Mouse (Mus musculus) C2C12 (cell line): Measurements from ENCODE around the gene Pcnx2. TPM values are rescaled to one million over a fixed set of nuclear protein-coding genes. Genes with fewer than 3 reads are reported as not detected.

Experiments
- H3K27me3 ChIP-seq: one replicate; pipeline ENCODE4 v1.6.1; 2011; ENCODE audit not compliant: control insufficient read depth, insufficient read depth, insufficient read length
- H3K36me3 ChIP-seq: one replicate; pipeline ENCODE4 v1.6.1; 2011; ENCODE audit not compliant: control insufficient read depth, insufficient read depth
- H3K4me3 ChIP-seq: one replicate; pipeline ENCODE4 v1.5.1; 2011; ENCODE audit warnings: mild to moderate bottlenecking, control low read depth; ENCODE audit not compliant: poor library complexity, insufficient read depth, severe bottlenecking
- H3K79me2 ChIP-seq: one replicate; pipeline ENCODE4 v1.6.1; 2011; ENCODE audit not compliant: control insufficient read depth, insufficient read depth
- H3K79me3 ChIP-seq: one replicate; pipeline ENCODE4 v1.6.1; 2011; ENCODE audit warnings: low read depth, control low read depth
- H3ac ChIP-seq: one replicate; pipeline ENCODE3; 2011; ENCODE audit warnings: low read depth; ENCODE audit not compliant: control insufficient read depth, insufficient read length
- CEBPB ChIP-seq: IDR thresholded peaks from one replicate; pipeline ENCODE4 v1.6.1; 2011; ENCODE audit warnings: low read depth, mild to moderate bottlenecking, control low read depth, moderate library complexity
- CTCF ChIP-seq: IDR thresholded peaks from one replicate; pipeline ENCODE4 v1.5.1; 2011; ENCODE audit not compliant: control insufficient read depth, insufficient read depth, insufficient read length
- FOSL1 ChIP-seq: IDR thresholded peaks from one replicate; pipeline ENCODE4 v1.8.0; 2011; ENCODE audit warnings: mild to moderate bottlenecking, low read length; ENCODE audit not compliant: poor library complexity, insufficient read depth, severe bottlenecking
- MAX ChIP-seq: IDR thresholded peaks from one replicate; pipeline ENCODE4 v1.6.1; 2011; ENCODE audit warnings: mild to moderate bottlenecking, control low read depth
- MYOD1 ChIP-seq: IDR thresholded peaks from one replicate; pipeline ENCODE4 v1.6.1; 2011; ENCODE audit warnings: low read depth; ENCODE audit not compliant: control insufficient read depth, insufficient read length
- MYOG ChIP-seq: IDR thresholded peaks from one replicate; pipeline ENCODE4 v1.6.1; 2011; ENCODE audit not compliant: control insufficient read depth, insufficient read length; ENCODE audit errors: extremely low read depth
- USF1 ChIP-seq: IDR thresholded peaks from one replicate; pipeline ENCODE4 v1.6.1; 2011; ENCODE audit warnings: low read depth, mild to moderate bottlenecking, control low read depth, moderate library complexity
- polyA plus RNA-seq: library from polyadenylated mRNA; unstranded; fragments of >200 nt; fragmentation: generic; extraction: Trizol; gene quantifications from one replicate; pipeline ENCODE4 v1.2.1, GENCODE M21; 2012; ENCODE audit warnings: missing spikeins

The Pcnx2 gene
- polyA plus RNA-seq, 1 experiment = not detected

DNA sequence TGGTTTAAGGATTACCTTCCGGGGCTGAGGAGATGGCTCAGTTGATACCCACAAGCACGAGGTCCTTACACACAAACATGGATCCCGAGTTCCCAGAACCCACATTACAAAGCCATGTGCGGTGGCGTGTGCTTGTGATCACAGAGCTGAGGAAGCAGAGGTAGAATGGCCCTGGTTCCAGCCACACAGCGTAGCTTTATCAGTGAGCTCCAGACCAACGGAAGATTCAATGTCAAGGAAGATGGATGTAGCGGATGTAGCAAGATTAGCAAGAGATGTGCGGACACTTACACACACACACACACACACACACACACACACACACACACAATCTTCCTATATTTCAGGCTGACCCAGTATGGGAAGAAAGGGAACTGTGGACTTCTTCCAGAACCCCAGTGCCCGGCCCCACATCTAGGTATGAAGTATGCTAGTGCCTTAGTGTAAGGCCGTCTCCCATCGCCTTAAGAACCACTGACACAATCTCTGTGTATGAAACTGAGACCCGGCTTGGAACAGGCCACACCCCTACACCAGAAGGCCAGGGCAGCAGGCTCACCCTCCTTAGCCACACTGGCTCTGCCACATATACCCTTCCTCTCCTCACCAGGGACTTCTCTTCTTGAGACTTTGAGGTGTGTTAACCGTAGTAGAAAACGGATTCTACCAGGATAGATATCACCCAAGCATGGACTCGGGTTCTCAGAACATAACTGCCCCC, 134.9 kb downstream of the Pcnx2 start:
- Histone ChIP-seq H3K27me3 (no peaks in the 10 kb centered on the region), H3ac (no peak overlapping the region), H3K79me2 (no peaks in the 10 kb centered on the region), H3K36me3 (no peaks in the 10 kb centered on the region), H3K79me3 (no peaks in the 10 kb centered on the region), H3K4me3 (no peak overlapping the region)
- TF ChIP-seq MYOG = no peak
- TF ChIP-seq USF1 = no peak
- TF ChIP-seq CTCF = no peak
- no peak for TF ChIP-seq MAX

DNA sequence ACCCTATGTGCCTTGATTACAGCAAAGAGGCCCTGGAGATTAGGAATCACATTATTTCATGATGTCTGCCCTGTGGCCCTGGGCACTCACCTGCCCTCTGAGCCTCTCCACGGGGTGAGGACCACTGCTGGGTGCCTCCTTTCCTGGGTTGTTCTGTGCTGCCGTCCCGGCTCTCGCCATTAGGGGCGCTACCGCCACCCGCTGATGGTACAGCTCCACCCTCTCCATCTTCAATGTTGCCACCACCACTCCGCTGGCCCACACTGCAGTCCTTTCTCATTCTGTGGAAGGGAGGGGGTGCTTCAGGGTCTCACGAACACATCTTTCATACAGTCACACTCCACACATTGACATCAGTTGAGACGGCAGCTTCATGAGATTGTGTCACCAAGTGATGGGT, 139.1 kb downstream of the Pcnx2 start:
- H3K79me3 ChIP-seq = no peaks in the 10 kb centered on the region
- no peaks in the 10 kb centered on the region for H3K79me2 ChIP-seq
- no peaks in the 10 kb centered on the region for H3K27me3 ChIP-seq
- H3ac ChIP-seq = no peak overlapping the region
- H3K4me3 ChIP-seq = no peak overlapping the region
- H3K36me3 ChIP-seq = no peaks in the 10 kb centered on the region
- TF ChIP-seq CTCF (peak; percentile 24), MAX (no peak)

DNA sequence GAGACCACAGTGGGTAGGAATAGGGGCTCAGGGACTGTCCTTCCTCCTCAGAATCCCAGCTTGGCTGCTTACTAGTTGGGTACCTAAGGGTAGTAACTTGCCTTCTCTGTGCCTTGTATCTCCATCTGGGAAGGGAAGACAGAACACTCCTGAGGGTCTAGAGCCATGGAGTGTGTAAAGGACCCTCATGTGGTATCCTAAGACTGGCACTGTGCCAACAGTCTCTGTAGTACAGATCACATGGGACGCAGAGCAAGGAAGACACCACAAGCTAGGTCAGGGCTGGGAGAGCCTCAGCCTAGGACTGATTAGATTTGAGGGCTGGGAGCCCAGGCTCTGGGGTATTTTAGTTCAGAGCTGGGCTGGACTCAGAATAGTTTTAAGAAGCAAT, 141.0 kb downstream of the Pcnx2 start:
- no peak overlapping the region for H3K4me3 ChIP-seq
- peaks cover 16% of the 10 kb centered on the region for H3K27me3 ChIP-seq
- no peak overlapping the region for H3ac ChIP-seq
- H3K36me3 ChIP-seq = no peaks in the 10 kb centered on the region
- no peaks in the 10 kb centered on the region for H3K79me3 ChIP-seq
- no peaks in the 10 kb centered on the region for H3K79me2 ChIP-seq
- TF ChIP-seq MYOD1 (no peak), CEBPB (no peak), MYOG (no peak), USF1 (no peak), CTCF (no peak), MAX (no peak), FOSL1 (no peak)

DNA sequence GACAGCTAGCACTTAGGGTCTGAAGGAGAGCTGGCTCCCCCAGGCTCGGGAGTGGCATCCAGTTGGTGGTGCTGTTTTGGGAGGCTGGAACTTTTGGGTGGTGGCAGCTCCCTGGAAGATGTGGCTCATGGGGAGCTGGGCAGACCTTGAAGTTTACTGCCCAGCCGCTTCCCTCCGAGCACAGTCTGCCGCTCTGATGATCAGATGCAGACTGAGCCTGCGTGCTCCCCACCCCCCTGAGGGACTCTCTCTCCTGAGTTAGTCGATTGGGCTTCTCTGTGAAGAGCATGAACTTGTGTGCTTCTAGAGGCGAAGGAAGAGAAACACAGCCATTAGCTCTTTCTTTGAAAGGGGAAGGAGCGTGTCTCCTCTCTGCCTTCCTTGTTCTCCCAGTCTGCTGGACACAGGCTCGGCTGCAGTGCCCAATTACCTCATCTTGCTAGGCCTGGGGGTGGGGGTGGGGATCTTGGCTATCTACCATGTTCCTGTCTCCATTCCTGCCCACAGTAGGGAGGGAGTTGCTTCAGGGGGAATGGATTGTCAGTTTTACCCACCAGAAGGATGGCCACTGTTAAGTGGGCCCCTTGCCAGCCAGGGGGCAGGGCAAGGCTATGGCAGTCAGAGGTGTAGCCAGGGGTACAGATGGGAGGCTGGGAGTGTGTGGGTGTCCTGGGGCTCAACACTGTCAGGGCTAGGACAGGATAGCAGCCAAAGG, 141.6 kb downstream of the Pcnx2 start:
- H3K79me3 ChIP-seq = no peaks in the 10 kb centered on the region
- H3K36me3 ChIP-seq = no peaks in the 10 kb centered on the region
- no peak overlapping the region for H3ac ChIP-seq
- H3K79me2 ChIP-seq = no peaks in the 10 kb centered on the region
- no peak overlapping the region for H3K4me3 ChIP-seq
- TF ChIP-seq MYOD1 (no peak), FOSL1 (no peak), MAX (no peak), CEBPB (no peak), CTCF (no peak), USF1 (no peak), MYOG (no peak)
- peaks cover 19% of the 10 kb centered on the region for H3K27me3 ChIP-seq

DNA sequence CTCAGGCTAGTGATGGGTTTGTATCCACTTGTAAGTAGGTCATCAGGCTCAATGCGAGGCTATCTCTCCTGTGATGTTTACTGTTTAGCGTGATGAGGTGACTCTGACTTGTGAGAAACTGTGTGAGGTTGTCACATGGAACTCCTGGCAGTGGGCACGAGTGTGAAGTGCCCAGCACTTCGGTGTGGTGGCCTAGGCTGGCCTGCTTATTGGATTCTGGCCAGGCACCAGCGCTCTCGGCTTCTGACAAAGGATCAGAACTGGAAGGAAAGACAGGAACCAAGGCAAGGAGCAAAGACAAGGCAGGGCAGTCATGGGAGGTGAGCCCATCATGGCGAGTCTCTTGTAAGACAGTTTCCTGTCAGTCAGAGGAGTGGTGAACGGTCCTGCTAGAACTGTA, 142.2 kb downstream of the Pcnx2 start:
- Histone ChIP-seq H3K4me3 (no peak overlapping the region), H3K79me3 (no peaks in the 10 kb centered on the region), H3K36me3 (no peaks in the 10 kb centered on the region), H3ac (no peak overlapping the region), H3K79me2 (no peaks in the 10 kb centered on the region), H3K27me3 (peaks cover 21% of the 10 kb centered on the region)
- TF ChIP-seq MYOD1 = no peak
- TF ChIP-seq CTCF = no peak
- TF ChIP-seq FOSL1 = no peak
- TF ChIP-seq MYOG = no peak

DNA sequence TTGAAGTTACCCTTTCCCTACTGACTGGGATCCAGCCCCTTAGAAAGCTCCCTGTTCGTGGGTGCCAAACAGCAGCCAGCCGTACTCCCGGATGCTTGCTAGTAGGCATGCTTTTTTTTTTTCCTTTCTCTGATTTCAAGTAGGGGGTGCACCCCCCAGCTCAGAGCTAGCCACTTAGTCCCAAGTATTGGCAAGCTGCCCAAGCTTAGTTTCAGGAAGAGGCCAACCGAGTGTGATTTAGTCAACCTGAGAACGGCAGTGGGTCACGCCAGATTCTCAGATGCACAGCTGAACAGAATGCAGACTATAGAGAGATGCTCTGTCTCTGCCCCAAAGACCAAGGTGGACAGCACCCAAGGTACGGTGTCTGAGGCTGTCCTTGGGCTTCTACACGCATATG, 147.3 kb downstream of the Pcnx2 start:
- Histone ChIP-seq H3K4me3 (no peak overlapping the region), H3K27me3 (peaks cover 23% of the 10 kb centered on the region), H3K36me3 (no peaks in the 10 kb centered on the region), H3K79me2 (no peaks in the 10 kb centered on the region), H3ac (no peak overlapping the region), H3K79me3 (no peaks in the 10 kb centered on the region)
- no peak for TF ChIP-seq FOSL1
- TF ChIP-seq MYOD1 = no peak
- TF ChIP-seq USF1 = no peak
- no peak for TF ChIP-seq CTCF
- TF ChIP-seq CEBPB = no peak
- TF ChIP-seq MYOG = no peak
- no peak for TF ChIP-seq MAX
